Mouse (Mus musculus) embryo, embryonic 10.5 days (tissue): Measurements from ENCODE around the gene Fryl.

Source experiments
- DNase-seq: peaks from one replicate; pipeline ENCODE4 v3.0.0-alpha.2; 2015; ENCODE audit warnings: low spot score

Gene Fryl

DNA sequence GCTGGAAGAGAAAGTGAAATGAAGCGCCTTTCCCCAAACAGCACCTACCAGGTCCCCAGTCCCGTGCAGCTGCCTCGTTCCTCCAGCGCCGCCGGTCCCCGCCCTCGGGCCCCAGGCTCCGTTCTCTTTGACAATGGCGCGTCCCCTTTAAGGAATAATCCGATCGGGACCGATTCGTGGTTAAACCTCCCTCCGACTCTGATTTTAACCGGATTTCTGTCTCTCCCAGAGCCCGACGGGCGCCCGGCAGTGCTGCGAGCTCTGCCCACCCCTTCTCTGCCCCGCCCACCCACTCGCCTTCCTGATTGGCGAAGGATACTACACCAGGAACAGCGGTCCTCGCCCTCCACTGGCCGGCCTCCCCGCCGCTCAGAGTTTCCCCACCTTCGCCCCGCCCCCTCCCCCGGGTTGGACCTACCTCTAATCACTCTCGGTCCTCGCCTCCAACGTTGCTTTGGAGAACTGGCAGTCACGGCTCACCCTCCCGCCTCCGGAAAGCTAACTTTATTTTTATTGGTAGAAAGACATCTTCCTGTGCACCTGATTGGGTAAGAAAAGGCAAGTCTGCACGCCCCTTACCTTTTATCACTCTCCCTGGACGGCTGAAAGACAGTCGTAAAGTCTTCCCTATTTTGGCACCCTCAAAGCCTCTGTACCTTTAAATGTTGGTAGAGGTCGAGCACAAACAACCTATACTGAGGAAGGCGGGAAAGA, at the start of gene Fryl:
TSS of gene Fryl (minus strand) at position 268 of the 714 bp plus-strand sequence.
- DNase-seq: peak; percentile 99

GRCm38 (mm10) chr5:73304507-73304906, 48.1 kb upstream of the Fryl start:
- DNase-seq: no peak

DNA sequence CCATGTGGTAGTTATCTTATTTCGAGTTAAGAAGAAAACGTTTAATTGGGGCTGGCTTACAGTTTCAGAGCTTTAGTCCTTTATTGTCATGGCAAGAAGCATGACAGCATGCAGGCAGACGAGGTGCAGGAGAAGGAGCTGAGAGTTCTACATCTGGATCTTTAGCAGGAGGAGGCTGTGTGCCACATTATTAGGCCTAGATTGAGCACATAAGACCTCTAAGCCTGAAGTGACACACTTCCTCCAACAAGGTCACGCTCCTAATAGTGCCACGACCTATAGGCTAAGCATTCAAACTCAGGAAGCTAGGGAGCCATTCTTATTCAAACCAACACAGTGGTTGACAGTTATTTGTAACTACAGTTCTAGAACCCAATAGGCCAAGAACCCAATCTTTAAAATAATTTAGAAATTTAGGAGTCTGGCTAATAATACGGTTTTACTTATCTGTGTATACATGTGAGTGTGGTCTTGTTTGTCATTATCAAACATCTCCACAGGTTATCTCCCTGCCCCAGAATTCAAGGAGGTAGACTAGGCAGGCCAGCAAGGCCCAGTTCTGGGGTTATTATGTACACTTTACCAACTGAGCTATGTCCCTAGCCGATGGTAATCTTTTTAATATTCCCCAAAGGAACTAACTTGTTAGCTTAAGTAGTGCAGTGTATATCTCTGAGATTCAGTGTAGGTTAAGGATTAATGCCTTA, 45.3 kb upstream of the Fryl start:
- no peak for DNase-seq

GRCm38 (mm10) chr5:73295916-73296315, 39.5 kb upstream of the Fryl start:
- no peak for DNase-seq

DNA sequence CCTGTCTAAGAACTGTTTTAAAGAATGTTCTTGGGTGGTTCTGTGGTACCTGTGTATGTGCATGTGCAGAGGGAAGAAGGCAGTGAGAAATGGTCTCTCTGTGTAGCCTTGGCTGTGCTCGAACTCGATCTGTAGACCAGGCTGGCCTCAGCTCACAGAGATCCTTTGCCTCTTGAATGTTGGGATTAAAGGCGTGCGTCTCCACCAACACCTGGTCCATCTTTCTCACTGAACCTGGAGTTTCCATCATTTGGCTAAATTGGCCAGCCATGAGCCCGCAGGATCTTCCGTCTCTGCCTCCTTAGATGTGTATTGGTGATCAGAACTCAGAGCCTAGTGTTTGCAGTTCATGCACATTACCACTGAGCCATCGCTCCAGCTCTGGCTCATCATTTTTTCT, 38.6 kb upstream of the Fryl start:
- DNase-seq: no peak

GRCm38 (mm10) chr5:73293458-73293827, 37.0 kb upstream of the Fryl start:
- DNase-seq: no peak

DNA sequence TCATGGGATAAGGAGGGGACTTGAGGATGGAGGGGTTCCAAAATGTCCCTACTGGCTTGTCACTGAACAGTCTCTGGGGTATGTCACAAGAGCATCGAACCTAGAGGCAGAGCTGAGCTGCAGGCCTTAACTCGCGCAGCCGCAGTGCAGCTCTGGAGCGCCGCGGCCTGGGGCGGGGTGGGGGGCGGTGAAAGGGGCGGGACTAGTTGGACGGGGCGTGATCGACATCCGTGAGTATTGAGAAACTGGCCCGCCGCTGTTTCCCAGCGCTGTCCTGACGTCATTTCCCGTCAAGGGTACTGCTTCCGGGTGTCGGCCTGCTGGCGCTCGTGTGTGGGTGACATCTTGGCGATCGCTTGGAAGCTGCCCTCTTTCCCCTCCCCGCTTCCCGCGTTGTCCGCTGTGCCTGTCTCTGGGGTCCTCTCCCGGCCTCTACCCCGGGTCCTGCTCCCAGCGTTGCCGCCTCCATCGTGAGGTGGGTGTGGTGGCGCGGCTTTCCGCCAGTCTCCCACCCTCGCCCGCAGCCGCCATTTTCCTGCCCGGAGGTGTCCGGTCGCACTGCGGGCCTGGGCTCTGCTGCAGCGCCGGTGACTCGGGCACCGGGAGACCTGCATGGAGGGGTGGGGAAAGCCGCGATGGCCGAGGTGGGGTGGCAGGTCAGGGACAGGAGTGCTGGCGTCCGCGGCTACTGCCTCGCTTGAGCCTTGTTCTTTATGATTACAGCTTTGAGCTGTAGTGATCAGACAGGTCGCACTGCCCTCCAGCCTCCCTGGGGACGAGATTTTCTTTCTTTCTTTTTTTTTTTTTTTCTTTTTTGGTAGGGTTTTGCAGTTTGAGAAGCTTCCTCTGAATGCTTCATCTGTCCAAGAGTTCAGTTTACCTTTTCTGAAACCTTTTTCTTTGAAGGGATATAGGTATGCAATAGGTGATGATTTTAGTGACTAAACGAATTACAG, 36.4 kb upstream of the Fryl start, which contains the start of gene Ociad1:
TSS of gene Ociad1 (plus strand) at position 283 of the 956 bp plus-strand sequence.
- DNase-seq: peak; percentile 99

- no peak for DNase-seq
Observed at GRCm38 (mm10) chr5:73289900-73290299, 33.5 kb upstream of the Fryl start.

DNA sequence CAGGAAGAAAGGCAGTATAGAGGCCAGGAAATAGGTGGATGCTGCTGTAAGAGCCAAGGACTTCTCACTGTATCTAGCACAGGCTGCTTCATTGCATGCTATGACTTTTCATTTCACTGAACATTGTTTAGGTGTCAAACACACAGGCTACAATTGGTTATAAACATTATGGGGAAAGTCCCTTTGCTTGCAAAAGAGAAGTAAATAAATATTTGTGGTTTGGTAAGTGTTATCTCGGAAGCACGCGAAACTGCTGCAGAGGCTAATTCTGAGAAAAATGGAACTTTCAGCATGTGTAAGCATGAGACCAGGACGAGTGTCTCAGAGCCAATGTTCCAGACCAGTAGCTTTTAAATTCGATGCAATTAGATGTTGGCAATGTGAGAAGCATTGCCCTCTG, 30.2 kb upstream of the Fryl start:
- no peak for DNase-seq

GRCm38 (mm10) chr5:73285470-73285978, 29.1 kb upstream of the Fryl start:
- DNase-seq: no peak

GRCm38 (mm10) chr5:73284046-73284445, 27.6 kb upstream of the Fryl start:
- no peak for DNase-seq

GRCm38 (mm10) chr5:73280567-73280850, 24.1 kb upstream of the Fryl start:
- DNase-seq: no peak

- no peak for DNase-seq
Observed at GRCm38 (mm10) chr5:73279732-73280566, 23.5 kb upstream of the Fryl start.

DNA sequence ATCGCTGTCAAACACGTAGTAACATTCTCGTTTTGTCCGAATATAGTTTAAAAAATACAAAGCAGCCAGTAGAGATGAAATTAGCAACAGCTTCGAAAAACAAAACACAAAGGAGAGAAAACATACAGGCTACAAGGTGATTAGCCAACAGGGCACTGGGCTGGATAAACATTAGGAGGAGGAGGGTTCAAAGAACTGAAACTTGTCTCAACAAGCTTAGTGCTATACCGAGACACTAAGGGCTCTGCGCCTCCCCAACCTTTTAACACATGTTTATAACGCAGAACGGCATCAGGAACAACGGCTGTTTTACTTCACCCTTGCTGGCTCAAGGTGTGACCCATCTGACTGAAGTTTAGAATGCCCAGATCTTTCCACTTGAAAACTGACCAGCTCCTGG, 22.8 kb upstream of the Fryl start:
- peak; percentile 28 for DNase-seq

GRCm38 (mm10) chr5:73274941-73275340, 18.5 kb upstream of the Fryl start:
- DNase-seq: no peak

GRCm38 (mm10) chr5:73273171-73273570, 16.8 kb upstream of the Fryl start:
- DNase-seq: no peak

DNA sequence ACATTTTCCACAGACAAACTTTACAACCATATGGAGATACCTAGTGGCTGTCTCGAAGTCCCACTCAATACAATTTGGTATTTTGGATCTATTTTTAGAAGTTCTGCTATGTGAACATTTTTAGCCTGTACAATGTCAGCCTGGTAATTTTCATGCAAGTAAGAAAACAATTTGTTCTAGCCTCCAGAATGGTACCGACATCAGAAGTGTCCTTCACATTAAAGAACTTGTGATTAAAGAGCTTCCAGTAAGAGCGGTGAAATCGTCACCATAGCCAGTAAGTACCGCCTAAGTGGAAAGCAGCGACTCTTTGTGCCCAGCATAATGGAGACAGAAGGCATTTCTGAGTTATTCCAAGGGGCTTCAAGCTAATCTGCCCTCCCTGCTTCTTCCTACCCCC, 14.2 kb upstream of the Fryl start:
- DNase-seq: no peak

- DNase-seq: no peak
Observed at GRCm38 (mm10) chr5:73268636-73269213, 12.3 kb upstream of the Fryl start.

DNA sequence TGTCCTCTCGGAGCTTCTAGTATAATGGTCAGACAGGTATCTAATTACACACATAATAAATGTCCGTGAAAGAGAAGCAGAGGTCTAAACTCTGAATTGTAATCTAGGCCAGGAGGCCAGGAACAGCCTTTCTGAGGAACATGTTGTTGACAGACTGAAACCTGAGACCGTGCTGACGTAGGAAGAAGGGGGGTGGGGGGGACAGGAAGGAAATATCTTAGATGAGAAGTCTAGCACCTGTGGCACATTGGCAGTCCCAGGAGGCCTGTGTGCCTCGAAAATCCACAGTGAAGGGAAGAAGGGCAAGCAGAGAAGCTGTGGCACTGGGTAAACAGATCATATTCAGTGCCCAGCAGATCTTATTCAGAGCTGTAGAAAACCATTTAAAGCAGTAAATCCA, 9.0 kb upstream of the Fryl start:
- DNase-seq: peak; percentile 60

DNA sequence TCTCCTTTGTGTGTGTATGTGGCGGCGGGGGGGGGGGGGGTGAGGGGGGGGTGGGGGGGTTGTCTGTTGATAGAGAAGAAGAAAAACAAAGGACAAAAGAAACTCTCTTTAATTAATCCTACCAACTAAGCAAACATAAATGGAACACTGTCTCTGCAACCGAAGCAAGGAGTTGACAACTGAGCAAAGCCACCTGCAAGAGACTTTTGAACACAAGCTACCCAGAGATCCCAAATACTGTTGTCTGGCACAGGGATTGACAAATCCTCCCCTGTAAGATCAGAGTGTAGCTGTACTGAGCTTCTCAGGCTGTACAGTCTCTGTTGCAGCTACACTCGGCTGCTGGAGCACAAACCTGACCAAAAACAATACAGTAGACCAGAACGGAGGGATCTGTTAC, 7.7 kb upstream of the Fryl start:
- no peak for DNase-seq

- DNase-seq: no peak
Observed at GRCm38 (mm10) chr5:73257723-73258122, 1.3 kb upstream of the Fryl start.
